Mouse (Mus musculus) myocyte (in vitro differentiated cells): ENCODE measurements around the gene Sirt7.

Experiments
- CEBPB ChIP-seq: IDR thresholded peaks from 2 replicates; pipeline ENCODE4 v1.6.1; 2011; ENCODE audit warnings: mild to moderate bottlenecking, moderate library complexity; ENCODE audit not compliant: poor library complexity, insufficient read depth, severe bottlenecking
- E2F4 ChIP-seq: IDR thresholded peaks from one replicate; pipeline ENCODE4 v1.6.1; 2011; ENCODE audit warnings: mild to moderate bottlenecking, control low read depth, moderate library complexity; ENCODE audit not compliant: insufficient read depth
- MAX ChIP-seq: IDR thresholded peaks from one replicate; pipeline ENCODE4 v1.6.1; 2011; ENCODE audit warnings: low read depth, mild to moderate bottlenecking, control low read depth
- MYOG ChIP-seq, 3 experiments: IDR thresholded peaks; one replicate each; pipeline ENCODE4 v1.6.1; 2011; ENCODE audit warnings: control low read depth in 2 of 3, low read depth in 2 of 3, mild to moderate bottlenecking in 2 of 3; ENCODE audit not compliant: insufficient read length in 2 of 3, control insufficient read depth in 1 of 3, insufficient read depth in 1 of 3
- POLR2A ChIP-seq: IDR thresholded peaks from one replicate; pipeline ENCODE4 v1.6.1; 2011; ENCODE audit warnings: low read depth, mild to moderate bottlenecking, control low read depth, moderate library complexity; ENCODE audit not compliant: insufficient read length
- POLR2AphosphoS2 ChIP-seq: IDR thresholded peaks from one replicate; pipeline ENCODE4 v1.6.1; 2011; ENCODE audit warnings: low read depth, control low read depth; ENCODE audit not compliant: insufficient read length
- SRF ChIP-seq: IDR thresholded peaks from one replicate; pipeline ENCODE4 v1.6.1; 2011; ENCODE audit warnings: low read depth; ENCODE audit not compliant: control insufficient read depth, insufficient read length
- TCF12 ChIP-seq: IDR thresholded peaks from one replicate; pipeline ENCODE4 v1.6.1; 2011; ENCODE audit warnings: mild to moderate bottlenecking, control low read depth; ENCODE audit not compliant: poor library complexity, insufficient read depth, severe bottlenecking
- TCF3 ChIP-seq: IDR thresholded peaks from one replicate; pipeline ENCODE4 v1.6.1; 2011; ENCODE audit warnings: low read depth, control low read depth; ENCODE audit not compliant: insufficient read length

DNA sequence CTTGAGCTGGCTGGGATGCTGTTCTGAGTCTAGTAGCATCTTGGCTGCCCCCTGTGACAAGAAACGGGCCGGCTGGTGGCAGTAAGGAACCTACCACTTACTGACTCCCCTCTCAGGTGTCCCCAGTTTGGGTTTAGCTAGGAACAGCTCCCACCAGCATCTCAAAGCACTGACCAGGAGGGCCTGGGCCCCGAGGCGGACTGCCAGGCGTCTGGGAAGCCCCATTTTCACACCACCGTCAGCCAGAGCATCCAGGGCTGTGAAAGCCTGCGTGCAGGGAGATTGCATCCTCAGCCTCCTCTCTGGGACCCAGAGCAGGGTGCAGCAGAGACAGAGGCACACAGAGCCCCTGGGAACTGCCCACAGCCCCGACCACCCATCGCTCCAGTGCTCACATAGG, 16.2 kb upstream of the Sirt7 start:
- no peak for TF ChIP-seq POLR2A
- TF ChIP-seq E2F4 = no peak
- TF ChIP-seq CEBPB = no peak
- TF ChIP-seq TCF3 = no peak
- TF ChIP-seq POLR2AphosphoS2 = no peak
- no peak for TF ChIP-seq MAX
- no peak for TF ChIP-seq MYOG (IDR thresholded peaks at IDR 0.05; ENCODE audit: control insufficient read depth in 1 of 3, insufficient read depth in 1 of 3, insufficient read length in 2 of 3, low read depth in 2 of 3)
- no peak for TF ChIP-seq SRF
- no peak for TF ChIP-seq TCF12
